Mouse (Mus musculus) cerebellum, adult 9-11 months (tissue): ENCODE measurements at regions not wholly inside any gene's neighbourhood (a gene's known extent, or its start where the extent isn't known, plus 50 kb on each side); places are given as distances from the start of the nearest gene placed in this dataset.
A peak's percentile ranks its signal among the peaks of the same experiment; 100 is the strongest.

Experiments used
- DNase-seq: peaks from one replicate; pipeline ENCODE4 v3.0.0; 2022

DNA sequence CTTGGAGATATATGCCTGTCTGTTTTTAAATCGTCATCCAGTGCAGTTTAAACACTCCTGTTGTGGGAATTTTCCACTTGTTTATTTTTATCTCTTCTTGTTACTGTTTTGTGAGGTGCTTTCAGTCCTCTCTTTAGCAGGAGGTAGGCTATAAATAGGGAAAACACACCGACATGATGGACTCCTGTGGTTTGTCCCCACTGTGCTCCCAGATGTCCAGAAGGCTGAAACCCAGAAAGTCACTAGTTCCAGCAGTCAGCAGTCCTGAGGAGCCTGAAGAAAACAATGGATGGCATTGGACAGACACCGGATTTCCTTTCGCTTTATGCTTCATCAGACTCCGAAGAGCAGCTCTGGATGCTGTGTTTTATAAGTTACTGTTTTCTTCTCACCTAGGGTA is 55.2 kb upstream of the Armh4 start:
- DNase-seq = peak; percentile 93

DNA sequence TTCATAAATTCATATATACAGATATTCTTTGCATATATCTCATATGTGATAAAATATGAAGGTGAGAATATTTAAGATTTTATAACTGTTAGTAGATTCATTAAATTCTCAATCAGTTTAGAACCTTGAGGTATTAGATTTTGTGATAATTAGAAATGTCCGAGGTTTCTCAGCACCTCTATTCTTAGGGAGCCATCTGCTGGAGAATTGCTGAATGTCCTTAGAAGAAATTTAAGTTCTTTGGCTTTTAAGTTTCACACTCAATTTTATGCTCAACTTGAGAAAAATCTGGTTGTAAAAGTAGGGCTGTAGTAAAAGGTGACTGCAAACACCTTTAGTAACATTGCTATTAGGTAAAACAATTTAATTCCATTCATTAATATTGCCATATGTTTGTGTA is 51.5 kb upstream of the Armh4 start:
- no peak for DNase-seq
